8 mouse cellular contexts compared by ENCODE assay signal in genomic region chr7:100123486-100123885, GRCm38 (mm10). TPM values are rescaled to one million over a fixed set of nuclear protein-coding genes. Genes with fewer than 3 reads are reported as not detected.
DNase-seq lines count a peak whose midpoint lies in the region; ATAC-seq and TF ChIP-seq lines count a peak whose summit lies in the region.

No protein-coding gene starts in this region.

- 54% methylated on average over 6 of the region's 6 CpGs for WGBS in forebrain, postnatal 0 days
- 59% methylated on average over 6 of the region's 6 CpGs for WGBS in forebrain, embryonic 10.5 days
- 65% methylated on average over 6 of the region's 6 CpGs for WGBS in midbrain, embryonic 14.5 days
- WGBS in midbrain, embryonic 16.5 days, result 59% methylated on average over 6 of the region's 6 CpGs
- WGBS in small intestine, adult 2 months, result 25% methylated on average over 6 of the region's 6 CpGs

- H3K4me1 ChIP-seq in forebrain, postnatal 0 days (ENCODE audit: insufficient read depth), result peaks cover 9% of the 10 kb centered on the region; the same call in 1 of the 2 replicates
- H3K4me1 ChIP-seq in forebrain, embryonic 10.5 days, result peaks cover 35% of the 10 kb centered on the region
- H3K4me1 ChIP-seq in midbrain, embryonic 14.5 days (ENCODE audit: control insufficient read depth, insufficient read depth, low read length), result peaks cover 8% of the 10 kb centered on the region
- peaks cover 11% of the 10 kb centered on the region for H3K4me1 ChIP-seq in midbrain, embryonic 16.5 days (ENCODE audit: control insufficient read depth, insufficient read depth, low read length)
- peaks cover 11% of the 10 kb centered on the region; the same call in 1 of the 2 replicates for H3K4me1 ChIP-seq in small intestine, adult 2 months (ENCODE audit: control insufficient read depth, insufficient read depth, insufficient read length, low read length)

- H3K9me3 ChIP-seq in forebrain, postnatal 0 days (ENCODE audit: low read length), result no peaks in the 10 kb centered on the region
- peaks cover 7% of the 10 kb centered on the region; the same call in 1 of the 2 replicates for H3K9me3 ChIP-seq in forebrain, embryonic 10.5 days
- no peaks in the 10 kb centered on the region for H3K9me3 ChIP-seq in midbrain, embryonic 14.5 days (ENCODE audit: control insufficient read depth, low read length)
- H3K9me3 ChIP-seq in midbrain, embryonic 16.5 days (replicated peaks; ENCODE audit: control insufficient read depth, low read length, poor library complexity, severe bottlenecking), result no peaks in the 10 kb centered on the region

- no peak overlapping the region for H3K4me2 ChIP-seq in forebrain, postnatal 0 days (ENCODE audit: low read depth)
- no peak overlapping the region for H3K4me2 ChIP-seq in midbrain, embryonic 14.5 days (ENCODE audit: low read length)
- no peak overlapping the region for H3K4me2 ChIP-seq in midbrain, embryonic 16.5 days (ENCODE audit: low read length)

- peaks cover 3% of the 10 kb centered on the region; the same call in 1 of the 2 replicates for H3K36me3 ChIP-seq in forebrain, postnatal 0 days (ENCODE audit: insufficient read depth)
- peaks cover 15% of the 10 kb centered on the region for H3K36me3 ChIP-seq in forebrain, embryonic 10.5 days (replicated peaks)
- H3K36me3 ChIP-seq in midbrain, embryonic 14.5 days (ENCODE audit: control insufficient read depth, insufficient read depth, low read length), result peaks cover 7% of the 10 kb centered on the region
- no peaks in the 10 kb centered on the region for H3K36me3 ChIP-seq in midbrain, embryonic 16.5 days (ENCODE audit: control insufficient read depth, insufficient read depth, low read length)
- H3K36me3 ChIP-seq in small intestine, adult 2 months (ENCODE audit: control insufficient read depth, insufficient read depth, low read length), result peaks cover 5% of the 10 kb centered on the region; the same call in 1 of the 2 replicates

- no peak for TF ChIP-seq POLR2A in small intestine, adult 2 months (IDR thresholded peaks at IDR 0.05; ENCODE audit: low read depth, low read length)

- no peak overlapping the region for H3K4me3 ChIP-seq in forebrain, postnatal 0 days (ENCODE audit: low read depth, low read length)
- H3K4me3 ChIP-seq in forebrain, embryonic 10.5 days, result no peak overlapping the region
- H3K4me3 ChIP-seq in midbrain, embryonic 14.5 days (replicated peaks; ENCODE audit: low read depth, low read length), result no peak overlapping the region
- no peak overlapping the region for H3K4me3 ChIP-seq in midbrain, embryonic 16.5 days (ENCODE audit: low read depth, low read length)
- no peak overlapping the region for H3K4me3 ChIP-seq in small intestine, adult 2 months (ENCODE audit: low read depth, low read length)

- H3K9ac ChIP-seq in forebrain, postnatal 0 days, result no peak overlapping the region
- H3K9ac ChIP-seq in midbrain, embryonic 14.5 days (replicated peaks; ENCODE audit: low read length), result no peak overlapping the region
- no peak overlapping the region for H3K9ac ChIP-seq in midbrain, embryonic 16.5 days (ENCODE audit: low read depth, low read length)

- peak; percentile 62 for TF ChIP-seq CTCF in forebrain, postnatal 0 days (IDR thresholded peaks at IDR 0.05; ENCODE audit: low read depth)
- peak; percentile 76; the same call in 1 of the 2 replicates for TF ChIP-seq CTCF in small intestine, adult 2 months (IDR thresholded peaks at IDR 0.05; ENCODE audit: extremely low read depth, insufficient read length, insufficient replicate concordance, low read depth, low read length)

- DNase-seq in forebrain, postnatal 0 days, result peak; percentile 23
- no peak for DNase-seq in forebrain, embryonic 10.5 days (ENCODE audit: extremely low spot score, low spot score)
- peak; percentile 54 for DNase-seq in midbrain, embryonic 14.5 days
- DNase-seq in adrenal gland, postnatal 36 days, result peak; percentile 52 to 57
- DNase-seq in kidney, postnatal 25 days, result peak; percentile 45 to 52

- no peaks in the 10 kb centered on the region for H3K27me3 ChIP-seq in forebrain, postnatal 0 days (ENCODE audit: insufficient read depth, low read length)
- H3K27me3 ChIP-seq in forebrain, embryonic 10.5 days (ENCODE audit: poor library complexity, severe bottlenecking), result no peaks in the 10 kb centered on the region
- H3K27me3 ChIP-seq in midbrain, embryonic 14.5 days (ENCODE audit: control insufficient read depth, insufficient read depth, low read length), result no peaks in the 10 kb centered on the region
- no peaks in the 10 kb centered on the region for H3K27me3 ChIP-seq in midbrain, embryonic 16.5 days (ENCODE audit: control insufficient read depth, insufficient read depth, low read depth, low read length)
- no peaks in the 10 kb centered on the region for H3K27me3 ChIP-seq in small intestine, adult 2 months (ENCODE audit: control insufficient read depth, insufficient read depth, low read length)

- H3K27ac ChIP-seq in forebrain, postnatal 0 days (ENCODE audit: low read depth, low read length), result no peak overlapping the region
- no peak overlapping the region for H3K27ac ChIP-seq in forebrain, embryonic 10.5 days
- no peak overlapping the region for H3K27ac ChIP-seq in midbrain, embryonic 14.5 days (replicated peaks; ENCODE audit: low read depth, low read length)
- no peak overlapping the region for H3K27ac ChIP-seq in midbrain, embryonic 16.5 days (ENCODE audit: low read length)
- no peak overlapping the region for H3K27ac ChIP-seq in small intestine, adult 2 months (ENCODE audit: insufficient read depth, low read depth, low read length)

- no peak for ATAC-seq in forebrain, postnatal 0 days
- ATAC-seq in midbrain, embryonic 14.5 days (ENCODE audit: low FRiP score, low TSS enrichment), result no peak
- ATAC-seq in midbrain, embryonic 16.5 days, result no peak
- ATAC-seq in frontal cortex, adult (ENCODE audit: low TSS enrichment), result no peak

RNA-seq across cellular contexts. Expression of gene Pold3, which starts 2.1 kb away (rescaled TPM):
- total RNA-seq in forebrain, postnatal 0 days (2014; rRNA removed), result 38.9 and 48.7 TPM in 2 replicates
- polyA plus RNA-seq in forebrain, postnatal 0 days (2015; fragmentation: Nextera tagmentation; extraction: Ambion mirVana), result 31.7 and 40.1 TPM in 2 replicates
- polyA plus RNA-seq in forebrain, embryonic 10.5 days (2016; fragmentation: Nextera tagmentation; extraction: Ambion mirVana), result 139 and 140 TPM in 2 replicates
- 44.3 and 47.5 TPM in 2 replicates for polyA plus RNA-seq in midbrain, embryonic 14.5 days (2014; fragmentation: Nextera tagmentation; extraction: Ambion mirVana)
- 51.6 and 55.7 TPM in 2 replicates for polyA plus RNA-seq in midbrain, embryonic 16.5 days (2015; fragmentation: Nextera tagmentation; extraction: Ambion mirVana)
- 10 to 100 TPM; 21.5 to 22.3 TPM for total RNA-seq in adrenal gland, postnatal 36 days (2021)
- polyA plus RNA-seq in small intestine, adult 2 months (2012; rRNA removed), result 2.4 and 4.2 TPM in 2 replicates

RNA-seq across cellular contexts. Expression of gene Lipt2, which starts 35.6 kb away (rescaled TPM):
- 15.9 and 19.2 TPM in 2 replicates for total RNA-seq in forebrain, postnatal 0 days (2014; rRNA removed)
- polyA plus RNA-seq in forebrain, postnatal 0 days (2015; fragmentation: Nextera tagmentation; extraction: Ambion mirVana), result 20.3 and 21.1 TPM in 2 replicates
- 22.7 and 24.7 TPM in 2 replicates for polyA plus RNA-seq in forebrain, embryonic 10.5 days (2016; fragmentation: Nextera tagmentation; extraction: Ambion mirVana)
- 20.1 and 21.8 TPM in 2 replicates for polyA plus RNA-seq in midbrain, embryonic 14.5 days (2014; fragmentation: Nextera tagmentation; extraction: Ambion mirVana)
- polyA plus RNA-seq in midbrain, embryonic 16.5 days (2015; fragmentation: Nextera tagmentation; extraction: Ambion mirVana), result 15.4 and 18.2 TPM in 2 replicates
- 1 to 10 TPM; 3.8 to 5.3 TPM for total RNA-seq in adrenal gland, postnatal 36 days (2021)
- 11.5 and 13.2 TPM in 2 replicates for polyA plus RNA-seq in small intestine, adult 2 months (2012; rRNA removed)

RNA-seq across cellular contexts. Expression of gene Kcne3, which starts 52.8 kb away (rescaled TPM):
- 0.69 TPM in 1 of 2 replicates, not detected in the other for total RNA-seq in forebrain, postnatal 0 days (2014; rRNA removed)
- polyA plus RNA-seq in forebrain, postnatal 0 days (2015; fragmentation: Nextera tagmentation; extraction: Ambion mirVana), result 0.26 TPM in 1 of 2 replicates, not detected in the other
- 6.5 and 10.0 TPM in 2 replicates for polyA plus RNA-seq in forebrain, embryonic 10.5 days (2016; fragmentation: Nextera tagmentation; extraction: Ambion mirVana)
- polyA plus RNA-seq in midbrain, embryonic 14.5 days (2014; fragmentation: Nextera tagmentation; extraction: Ambion mirVana), result 0.58 and 0.89 TPM in 2 replicates
- 0.56 and 0.79 TPM in 2 replicates for polyA plus RNA-seq in midbrain, embryonic 16.5 days (2015; fragmentation: Nextera tagmentation; extraction: Ambion mirVana)
- total RNA-seq in adrenal gland, postnatal 36 days (2021), result 1 to 10 TPM in 1 of 2 experiments, under 1 TPM in 1; 0.99 to 1.5 TPM
- polyA plus RNA-seq in small intestine, adult 2 months (2012; rRNA removed), result 94.9 and 97.8 TPM in 2 replicates
